Mouse (Mus musculus) heart, adult 2 months (tissue): ENCODE measurements around the gene Atl2.

Experiments
- CTCF ChIP-seq: fragments of 200-600 bp; IDR thresholded peaks from 2 replicates; pipeline ENCODE4 v1.8.1; 2022; ENCODE audit warnings: antibody characterized with exemption, mild to moderate bottlenecking, moderate library complexity
- POLR2A ChIP-seq: fragments of 200-500 bp; IDR thresholded peaks from 2 replicates; pipeline ENCODE4 v1.6.1; 2011; ENCODE audit warnings: mild to moderate bottlenecking, low read depth, low read length, control low read depth; ENCODE audit not compliant: insufficient read depth

GRCm38 (mm10) chr17:79934370-79934769 lies 38.4 kb upstream of the Atl2 start:
- no peak for TF ChIP-seq CTCF
- TF ChIP-seq POLR2A: no peak
